Mouse (Mus musculus) ES-E14 (cell line): ENCODE results near the gene Plac1. TPM values are rescaled to one million over a fixed set of nuclear protein-coding genes. Genes with fewer than 3 reads are reported as not detected.

Experiments used
- DNase-seq: peaks from one replicate; pipeline ENCODE4 v3.0.0-alpha.2; 2013; ENCODE audit warnings: low read depth, low spot score
- H3K27ac ChIP-seq: 2 replicates; pipeline ENCODE4 v1.5.1; 2012; ENCODE audit warnings: low read depth, mild to moderate bottlenecking, low read length, moderate library complexity, mixed read lengths; ENCODE audit not compliant: poor library complexity, insufficient read depth, severe bottlenecking
- H3K36me3 ChIP-seq: 2 replicates; pipeline ENCODE4 v1.6.1; 2012; ENCODE audit warnings: mild to moderate bottlenecking, low read length, moderate library complexity, mixed read lengths; ENCODE audit not compliant: control insufficient read depth, poor library complexity, insufficient read depth, severe bottlenecking
- H3K4me1 ChIP-seq, 2 experiments: fragments of 150-350 bp in 1 of 2; sonication (generic) in 1 of 2; 2 replicates each; pipeline ENCODE4 v1.6.1; 2012; ENCODE audit warnings: low read length in 2 of 2, mild to moderate bottlenecking in 1 of 2, mixed read lengths in 1 of 2; ENCODE audit not compliant: control insufficient read depth in 2 of 2, insufficient read depth in 2 of 2, poor library complexity in 1 of 2
- H3K4me3 ChIP-seq, 2 experiments: fragments of 150-350 bp in 1 of 2; sonication (generic) in 1 of 2; 2 replicates each; pipeline ENCODE4 v1.5.1; 2012; ENCODE audit warnings: low read length in 2 of 2, low read depth in 1 of 2, mild to moderate bottlenecking in 1 of 2, mixed read lengths in 1 of 2; ENCODE audit not compliant: insufficient read depth in 1 of 2, poor library complexity in 1 of 2, severe bottlenecking in 1 of 2
- H3K9ac ChIP-seq: 2 replicates; pipeline ENCODE4 v1.6.1; 2012; ENCODE audit warnings: low read depth, mild to moderate bottlenecking, low read length, mixed read lengths; ENCODE audit not compliant: poor library complexity, insufficient read depth, severe bottlenecking
- H3K9me3 ChIP-seq: fragments of 150-350 bp; sonication (generic); 2 replicates; pipeline ENCODE4 v1.6.1; 2012; ENCODE audit warnings: low read depth, mild to moderate bottlenecking, low read length; ENCODE audit not compliant: control insufficient read depth, insufficient read depth
- CHD2 ChIP-seq: IDR thresholded peaks from 2 replicates; pipeline ENCODE4 v1.6.1; 2014; ENCODE audit warnings: mild to moderate bottlenecking, low read depth, low read length, inconsistent platforms
- HCFC1 ChIP-seq: IDR thresholded peaks from 2 replicates; pipeline ENCODE4 v1.6.1; 2012; ENCODE audit warnings: low read length, inconsistent platforms, borderline replicate concordance; ENCODE audit not compliant: insufficient read depth
- MAFK ChIP-seq: IDR thresholded peaks from 2 replicates; pipeline ENCODE4 v1.6.1; 2014; ENCODE audit warnings: mild to moderate bottlenecking, low read depth, low read length, inconsistent platforms; ENCODE audit not compliant: insufficient read depth
- ZC3H11A ChIP-seq: IDR thresholded peaks from 2 replicates; pipeline ENCODE4 v1.6.1; 2012; ENCODE audit warnings: low read depth, mild to moderate bottlenecking, inconsistent platforms, low read length, borderline replicate concordance
- ZNF384 ChIP-seq: IDR thresholded peaks from 2 replicates; pipeline ENCODE4 v1.6.1; 2012; ENCODE audit warnings: low read depth, low read length, inconsistent platforms
- in situ Hi-C, 2 experiments: fragments of 600-800 bp; cut with MboI; formaldehyde crosslinking; loops; one replicate each; pipeline ENCODE4 v1.15.1; 2025; ENCODE audit warnings: low sequenced_read_pairs in 2 of 2, inconsistent platforms in 1 of 2; ENCODE audit not compliant: unreplicated experiment in 2 of 2
- total RNA-seq: library from RNA; depleted of rRNA; stranded (reverse); fragments of 300-350 nt; gene quantifications from 2 replicates; pipeline ENCODE4 v1.2.3, GENCODE M21; 2012

Gene Plac1
- total RNA-seq, 1 experiment: 5.7 TPM

GRCm38 (mm10) chrX:53211756-53212483, 28.0 kb downstream of the Plac1 start:
- H3K4me1 ChIP-seq: no peaks in the 10 kb centered on the region
- no peak overlapping the region for H3K27ac ChIP-seq
- no peak for TF ChIP-seq ZC3H11A
- TF ChIP-seq ZNF384: no peak
- no peak for TF ChIP-seq HCFC1
- no peak for TF ChIP-seq CHD2
- TF ChIP-seq MAFK: no peak
- H3K36me3 ChIP-seq: no peaks in the 10 kb centered on the region
- no peak for DNase-seq
- no peak overlapping the region for H3K9ac ChIP-seq
- in situ Hi-C loops: no loop called here
- H3K9me3 ChIP-seq: no peaks in the 10 kb centered on the region
- H3K4me3 ChIP-seq: no peak overlapping the region

DNA sequence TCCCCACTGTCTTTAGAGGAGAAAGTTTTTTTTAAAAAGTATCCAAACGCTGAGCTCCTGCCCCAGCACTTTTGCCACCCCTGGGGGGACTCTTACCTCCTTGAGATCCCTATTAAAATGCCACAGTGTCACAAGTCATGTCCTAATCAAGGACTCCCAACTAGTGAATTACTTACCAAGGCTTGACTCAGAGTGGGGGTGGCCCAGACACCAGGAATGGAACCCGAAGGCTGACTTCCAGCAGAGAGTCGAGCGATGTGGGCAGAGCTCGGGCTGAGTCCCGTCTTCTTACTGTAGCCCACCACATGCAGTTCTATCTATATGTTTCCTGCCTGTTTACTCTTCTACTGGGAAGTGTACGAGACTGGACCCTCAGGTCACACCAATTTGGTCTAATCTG, 30.5 kb downstream of the Plac1 start:
- Histone ChIP-seq H3K36me3 (no peaks in the 10 kb centered on the region), H3K9ac (no peak overlapping the region), H3K27ac (no peak overlapping the region), H3K9me3 (no peaks in the 10 kb centered on the region), H3K4me1 (no peaks in the 10 kb centered on the region), H3K4me3 (no peak overlapping the region)
- TF ChIP-seq HCFC1 (no peak), MAFK (no peak)
- no peak for DNase-seq
- in situ Hi-C loops: no loop called here

DNA sequence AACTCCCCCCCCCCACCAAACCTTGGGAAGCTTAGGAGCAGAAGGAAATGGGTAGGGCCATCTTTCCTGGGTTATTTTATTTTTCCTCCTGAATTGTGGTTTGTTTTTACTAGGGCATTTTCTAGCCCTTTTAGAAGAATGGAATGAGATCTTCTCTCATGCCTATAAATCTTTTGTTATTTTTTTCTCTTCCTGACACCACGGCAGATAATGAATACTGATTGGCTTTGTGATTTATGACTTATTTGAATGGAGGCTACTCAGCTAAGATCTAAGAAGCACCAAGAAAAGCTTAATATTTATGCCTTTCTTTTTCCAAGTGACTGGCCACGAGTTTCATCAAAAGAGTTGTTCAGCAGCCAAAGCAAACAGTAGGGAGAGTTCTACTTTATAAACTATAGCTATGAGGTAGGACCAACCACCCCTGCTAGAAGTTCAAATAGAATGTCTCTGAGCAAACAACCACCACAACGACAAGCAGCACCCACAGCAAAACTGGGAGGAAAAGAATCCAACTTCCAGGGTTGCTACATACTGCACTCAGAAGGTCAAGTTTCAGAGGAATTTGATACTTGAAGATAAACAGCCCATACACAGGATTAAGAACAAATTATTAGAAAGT, 35.1 kb downstream of the Plac1 start:
- Histone ChIP-seq H3K4me1 (no peaks in the 10 kb centered on the region), H3K36me3 (no peaks in the 10 kb centered on the region), H3K9ac (no peak overlapping the region), H3K9me3 (no peaks in the 10 kb centered on the region), H3K4me3 (no peak overlapping the region), H3K27ac (no peak overlapping the region)
- DNase-seq: no peak
- TF ChIP-seq ZNF384 (no peak), CHD2 (no peak), ZC3H11A (no peak)
- in situ Hi-C loops: no loop called here

DNA sequence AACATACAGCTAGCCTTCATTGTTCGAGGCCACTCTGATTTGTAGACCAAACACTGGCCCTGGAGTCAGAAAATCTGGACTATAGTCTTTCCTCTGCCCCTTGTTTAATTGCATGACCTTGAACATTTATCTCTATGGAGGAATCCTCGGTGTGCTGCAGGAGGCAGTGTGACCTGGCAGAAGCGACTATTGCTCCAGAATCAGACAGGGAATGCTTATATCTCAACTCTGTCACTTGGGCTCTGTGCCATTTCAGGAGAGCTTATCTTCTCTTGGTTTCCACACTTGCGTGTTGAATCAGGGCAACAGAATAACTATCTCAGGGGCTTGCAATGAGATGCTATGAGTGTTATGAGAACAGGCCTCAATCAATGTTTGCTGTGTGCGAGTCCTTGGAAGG, 38.3 kb downstream of the Plac1 start:
- Histone ChIP-seq H3K27ac (no peak overlapping the region), H3K4me1 (no peaks in the 10 kb centered on the region), H3K36me3 (no peaks in the 10 kb centered on the region), H3K4me3 (no peak overlapping the region), H3K9me3 (no peaks in the 10 kb centered on the region), H3K9ac (no peak overlapping the region)
- no peak for DNase-seq
- no peak for TF ChIP-seq CHD2
- no peak for TF ChIP-seq ZNF384
- no peak for TF ChIP-seq ZC3H11A
- TF ChIP-seq MAFK: no peak
- TF ChIP-seq HCFC1: no peak
- in situ Hi-C loops: no loop called here
